Mouse (Mus musculus): ENCODE measurements around the gene Igf1r. TPM values are rescaled to one million over a fixed set of nuclear protein-coding genes. Genes with fewer than 3 reads are reported as not detected.

Igf1r gene
- polyA plus RNA-seq, 1 experiment from 2014 or later: 29.7 TPM

DNA sequence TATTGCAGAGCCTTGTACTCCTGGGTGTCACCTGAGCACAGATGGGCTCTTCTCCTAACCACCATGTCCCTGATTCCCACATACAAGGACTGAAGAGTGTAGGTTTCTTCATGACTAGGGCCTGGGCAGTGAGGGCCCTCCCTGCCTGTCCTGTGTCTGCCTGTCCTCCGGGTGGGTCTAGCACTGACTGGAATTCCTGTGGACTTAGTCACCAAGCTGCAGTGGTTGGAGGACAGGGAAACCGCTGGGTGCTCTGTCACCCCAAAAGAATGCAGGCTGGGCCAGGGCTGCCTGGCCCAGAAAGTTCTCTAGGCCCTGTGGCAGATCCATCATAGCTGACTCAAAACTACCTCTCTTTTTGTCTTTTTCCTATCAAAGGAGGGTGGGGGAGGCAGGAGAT lies 69.1 kb downstream of the Igf1r start:
- H3K4me1 ChIP-seq (ENCODE audit: control insufficient read depth, insufficient read depth, low read length): peaks cover 53% of the 10 kb centered on the region
- H3K4me3 ChIP-seq (ENCODE audit: low read length): no peak overlapping the region
- 0 out of 2 replicates have a peak overlapping the region, but pooled peaks have one; percentile 7 for H3K27ac ChIP-seq (ENCODE audit: low read depth, low read length)
- H3K27me3 ChIP-seq (ENCODE audit: control insufficient read depth, insufficient read depth, low read length): no peaks in the 10 kb centered on the region
- 44% methylated on average over 2 of the region's 2 CpGs for WGBS
- no peak overlapping the region for H3K4me2 ChIP-seq (replicated peaks; ENCODE audit: low read depth, low read length)
- ATAC-seq (ENCODE audit: low FRiP score, low TSS enrichment): peak; percentile 50; the same call in 1 of the 2 replicates
- no peak overlapping the region; the same call in 1 of the 2 replicates for H3K9ac ChIP-seq (ENCODE audit: low read depth, low read length)
- H3K9me3 ChIP-seq (ENCODE audit: control insufficient read depth, low read length): no peaks in the 10 kb centered on the region
- H3K36me3 ChIP-seq (ENCODE audit: control insufficient read depth, insufficient read depth, low read length): peaks cover 3% of the 10 kb centered on the region; the same call in 1 of the 2 replicates

DNA sequence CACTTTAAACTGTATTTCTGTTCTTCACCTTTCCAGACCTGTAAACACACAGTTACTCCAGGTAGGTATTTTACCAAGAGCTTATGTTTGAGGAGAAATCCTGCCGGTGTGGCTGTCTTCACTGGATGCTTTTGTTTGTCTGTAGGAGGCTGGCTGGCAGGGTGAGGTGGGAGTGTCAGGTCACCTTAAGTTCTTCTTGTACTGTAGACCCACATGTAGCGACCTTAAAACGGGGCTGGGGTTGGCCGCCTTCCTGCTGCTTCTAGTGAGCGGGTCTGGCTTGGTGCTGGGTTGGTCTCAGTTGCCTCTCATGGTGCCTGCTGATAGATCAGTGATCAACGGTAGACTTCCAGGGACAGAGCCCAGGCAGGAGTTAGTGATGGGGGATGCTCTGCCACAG lies 69.6 kb downstream of the Igf1r start:
- Histone ChIP-seq H3K9ac (ENCODE audit: low read depth, low read length) (no peak overlapping the region), H3K9me3 (ENCODE audit: control insufficient read depth, low read length) (no peaks in the 10 kb centered on the region), H3K36me3 (ENCODE audit: control insufficient read depth, insufficient read depth, low read length) (peaks cover 3% of the 10 kb centered on the region; the same call in 1 of the 2 replicates), H3K27ac (ENCODE audit: low read depth, low read length) (0 out of 2 replicates have a peak overlapping the region, but pooled peaks have one; percentile 7), H3K4me2 (replicated peaks; ENCODE audit: low read depth, low read length) (no peak overlapping the region), H3K4me1 (ENCODE audit: control insufficient read depth, insufficient read depth, low read length) (peaks cover 53% of the 10 kb centered on the region), H3K4me3 (ENCODE audit: low read length) (no peak overlapping the region), H3K27me3 (ENCODE audit: control insufficient read depth, insufficient read depth, low read length) (no peaks in the 10 kb centered on the region)
- 47% methylated on average over 6 of the region's 6 CpGs for WGBS
- peak; percentile 12; the same call in 1 of the 2 replicates for ATAC-seq (ENCODE audit: low FRiP score, low TSS enrichment)

- H3K27me3 ChIP-seq (ENCODE audit: control insufficient read depth, insufficient read depth, low read length): no peaks in the 10 kb centered on the region
- H3K36me3 ChIP-seq (ENCODE audit: control insufficient read depth, insufficient read depth, low read length): peaks cover 3% of the 10 kb centered on the region; the same call in 1 of the 2 replicates
- WGBS: 79% methylated on average over 4 of the region's 4 CpGs
- H3K9ac ChIP-seq (ENCODE audit: low read depth, low read length): no peak overlapping the region
- ATAC-seq (ENCODE audit: low FRiP score, low TSS enrichment): no peak
- peaks cover 54% of the 10 kb centered on the region for H3K4me1 ChIP-seq (ENCODE audit: control insufficient read depth, insufficient read depth, low read length)
- H3K9me3 ChIP-seq (ENCODE audit: control insufficient read depth, low read length): no peaks in the 10 kb centered on the region
- no peak overlapping the region for H3K27ac ChIP-seq (ENCODE audit: low read depth, low read length)
- H3K4me3 ChIP-seq (ENCODE audit: low read length): no peak overlapping the region
- no peak overlapping the region for H3K4me2 ChIP-seq (replicated peaks; ENCODE audit: low read depth, low read length)
These were observed 71.3 kb downstream of the Igf1r start for GRCm38 (mm10) chr7:68023882-68024281.

DNA sequence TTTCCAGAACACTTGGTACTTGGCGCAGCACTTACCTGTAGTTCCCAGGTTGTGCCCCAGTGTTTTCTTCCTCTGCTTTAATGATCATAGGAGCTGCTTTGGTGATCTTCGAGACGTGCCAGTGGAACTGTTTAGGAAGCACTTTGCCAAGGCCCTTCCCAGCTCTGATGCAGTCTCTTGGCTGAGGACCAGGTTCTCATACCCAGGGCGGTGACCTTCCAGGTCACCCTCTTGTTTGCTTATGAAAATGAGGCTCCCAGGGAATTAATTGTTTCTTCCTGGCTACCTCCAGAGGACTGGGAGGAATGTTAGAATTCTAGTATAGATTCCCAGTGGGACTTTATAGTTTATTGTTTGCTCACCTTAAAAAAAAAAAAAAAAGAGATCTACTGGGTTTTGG lies 72.0 kb downstream of the Igf1r start:
- Histone ChIP-seq H3K4me1 (ENCODE audit: control insufficient read depth, insufficient read depth, low read length) (peaks cover 59% of the 10 kb centered on the region), H3K9me3 (ENCODE audit: control insufficient read depth, low read length) (no peaks in the 10 kb centered on the region), H3K4me3 (ENCODE audit: low read length) (no peak overlapping the region), H3K27ac (ENCODE audit: low read depth, low read length) (no peak overlapping the region), H3K4me2 (replicated peaks; ENCODE audit: low read depth, low read length) (no peak overlapping the region), H3K36me3 (ENCODE audit: control insufficient read depth, insufficient read depth, low read length) (peaks cover under 1% of the 10 kb centered on the region; the same call in 1 of the 2 replicates), H3K27me3 (ENCODE audit: control insufficient read depth, insufficient read depth, low read length) (no peaks in the 10 kb centered on the region), H3K9ac (ENCODE audit: low read depth, low read length) (no peak overlapping the region)
- WGBS: 62% methylated on average over 4 of the region's 4 CpGs
- no peak for ATAC-seq (ENCODE audit: low FRiP score, low TSS enrichment)

DNA sequence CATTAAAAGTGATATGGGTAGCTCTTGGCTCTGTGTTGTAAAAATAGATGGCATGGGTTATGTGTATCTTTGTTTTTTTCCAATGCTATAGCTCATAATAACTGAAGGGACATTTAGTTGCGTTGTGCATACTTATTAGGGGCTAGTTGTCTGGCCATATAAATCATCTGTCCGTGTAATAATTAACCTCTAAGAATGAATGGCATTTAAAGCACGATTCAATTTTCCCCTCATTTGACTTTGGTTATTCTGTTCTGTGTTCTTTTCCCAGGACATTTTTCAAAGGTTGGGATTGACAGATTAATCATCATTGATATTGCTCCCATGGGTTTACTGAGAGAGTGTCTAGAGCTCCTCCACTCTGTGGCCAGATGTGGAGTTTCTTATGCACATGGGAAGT lies 72.8 kb downstream of the Igf1r start:
- H3K36me3 ChIP-seq (ENCODE audit: control insufficient read depth, insufficient read depth, low read length): no peaks in the 10 kb centered on the region; the same call in 1 of the 2 replicates
- no peaks in the 10 kb centered on the region for H3K27me3 ChIP-seq (ENCODE audit: control insufficient read depth, insufficient read depth, low read length)
- no peaks in the 10 kb centered on the region for H3K9me3 ChIP-seq (ENCODE audit: control insufficient read depth, low read length)
- WGBS: 34% methylated on average over 3 of the region's 3 CpGs
- ATAC-seq (ENCODE audit: low FRiP score, low TSS enrichment): no peak
- H3K27ac ChIP-seq (ENCODE audit: low read depth, low read length): no peak overlapping the region
- no peak overlapping the region for H3K9ac ChIP-seq (ENCODE audit: low read depth, low read length)
- no peak overlapping the region for H3K4me2 ChIP-seq (replicated peaks; ENCODE audit: low read depth, low read length)
- H3K4me1 ChIP-seq (ENCODE audit: control insufficient read depth, insufficient read depth, low read length): peaks cover 65% of the 10 kb centered on the region
- H3K4me3 ChIP-seq (ENCODE audit: low read length): no peak overlapping the region

DNA sequence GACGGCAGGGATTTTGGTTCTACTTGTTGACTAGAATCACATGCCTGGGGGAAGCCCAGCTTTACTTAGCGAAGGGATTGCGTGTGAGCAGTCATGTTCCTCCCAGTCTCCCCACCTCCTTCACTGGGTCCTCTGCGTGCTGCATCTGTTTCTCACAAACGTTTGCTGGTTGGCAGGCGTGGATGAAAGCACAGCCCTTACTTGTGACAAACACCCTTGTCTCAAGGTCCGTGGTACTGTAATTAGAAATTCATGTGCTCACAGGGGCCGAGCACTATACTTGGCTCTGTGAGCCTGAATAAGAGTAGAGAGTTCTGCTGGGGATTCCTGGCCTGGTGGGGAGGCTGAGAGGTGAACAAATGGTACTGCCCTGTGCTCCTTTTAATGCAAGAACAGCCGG lies 73.4 kb downstream of the Igf1r start:
- WGBS: 63% methylated on average over 9 of the region's 9 CpGs
- Histone ChIP-seq H3K36me3 (ENCODE audit: control insufficient read depth, insufficient read depth, low read length) (no peaks in the 10 kb centered on the region; the same call in 1 of the 2 replicates), H3K27ac (ENCODE audit: low read depth, low read length) (no peak overlapping the region), H3K4me3 (ENCODE audit: low read length) (no peak overlapping the region), H3K9ac (ENCODE audit: low read depth, low read length) (no peak overlapping the region), H3K9me3 (ENCODE audit: control insufficient read depth, low read length) (no peaks in the 10 kb centered on the region), H3K27me3 (ENCODE audit: control insufficient read depth, insufficient read depth, low read length) (no peaks in the 10 kb centered on the region), H3K4me2 (replicated peaks; ENCODE audit: low read depth, low read length) (no peak overlapping the region), H3K4me1 (ENCODE audit: control insufficient read depth, insufficient read depth, low read length) (peaks cover 66% of the 10 kb centered on the region)
- no peak for ATAC-seq (ENCODE audit: low FRiP score, low TSS enrichment)

DNA sequence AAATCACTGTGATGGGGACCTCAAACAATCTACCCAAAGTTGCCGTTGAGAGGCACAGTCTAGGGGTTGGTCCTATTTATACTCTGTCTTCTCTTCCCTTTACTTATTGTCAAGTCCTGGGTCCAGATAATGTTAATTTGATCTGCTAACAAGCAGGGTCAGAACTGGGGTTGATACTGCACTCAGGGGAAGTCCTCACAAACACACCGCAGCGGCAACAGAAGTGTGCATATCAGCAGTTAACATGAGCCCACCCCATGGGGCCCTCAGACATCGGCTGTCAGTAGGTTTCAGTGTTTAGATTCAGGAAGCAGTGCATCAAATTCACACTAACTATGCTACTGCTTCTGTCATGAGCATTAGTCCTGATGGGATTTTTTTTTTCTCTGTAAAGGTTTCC lies 75.5 kb downstream of the Igf1r start:
- peaks cover 54% of the 10 kb centered on the region for H3K4me1 ChIP-seq (ENCODE audit: control insufficient read depth, insufficient read depth, low read length)
- WGBS: 54% methylated on average over 4 of the region's 4 CpGs
- H3K27ac ChIP-seq (ENCODE audit: low read depth, low read length): no peak overlapping the region
- no peak overlapping the region for H3K4me3 ChIP-seq (ENCODE audit: low read length)
- no peaks in the 10 kb centered on the region; the same call in 1 of the 2 replicates for H3K36me3 ChIP-seq (ENCODE audit: control insufficient read depth, insufficient read depth, low read length)
- no peaks in the 10 kb centered on the region for H3K9me3 ChIP-seq (ENCODE audit: control insufficient read depth, low read length)
- no peak overlapping the region for H3K4me2 ChIP-seq (replicated peaks; ENCODE audit: low read depth, low read length)
- ATAC-seq (ENCODE audit: low FRiP score, low TSS enrichment): no peak
- no peak overlapping the region for H3K9ac ChIP-seq (ENCODE audit: low read depth, low read length)
- H3K27me3 ChIP-seq (ENCODE audit: control insufficient read depth, insufficient read depth, low read length): no peaks in the 10 kb centered on the region

- no peaks in the 10 kb centered on the region; the same call in 1 of the 2 replicates for H3K36me3 ChIP-seq (ENCODE audit: control insufficient read depth, insufficient read depth, low read length)
- H3K4me2 ChIP-seq (replicated peaks; ENCODE audit: low read depth, low read length): no peak overlapping the region
- H3K9ac ChIP-seq (ENCODE audit: low read depth, low read length): no peak overlapping the region
- H3K27ac ChIP-seq (ENCODE audit: low read depth, low read length): no peak overlapping the region
- ATAC-seq (ENCODE audit: low FRiP score, low TSS enrichment): 0 out of 2 replicates have a peak, but pooled peaks have one; percentile 39
- no peak overlapping the region for H3K4me3 ChIP-seq (ENCODE audit: low read length)
- H3K4me1 ChIP-seq (ENCODE audit: control insufficient read depth, insufficient read depth, low read length): peaks cover 38% of the 10 kb centered on the region
- WGBS: 41% methylated on average over 9 of the region's 9 CpGs
- H3K9me3 ChIP-seq (ENCODE audit: control insufficient read depth, low read length): no peaks in the 10 kb centered on the region
- no peaks in the 10 kb centered on the region for H3K27me3 ChIP-seq (ENCODE audit: control insufficient read depth, insufficient read depth, low read length)
These were observed 78.2 kb downstream of the Igf1r start for GRCm38 (mm10) chr7:68030846-68031245.

DNA sequence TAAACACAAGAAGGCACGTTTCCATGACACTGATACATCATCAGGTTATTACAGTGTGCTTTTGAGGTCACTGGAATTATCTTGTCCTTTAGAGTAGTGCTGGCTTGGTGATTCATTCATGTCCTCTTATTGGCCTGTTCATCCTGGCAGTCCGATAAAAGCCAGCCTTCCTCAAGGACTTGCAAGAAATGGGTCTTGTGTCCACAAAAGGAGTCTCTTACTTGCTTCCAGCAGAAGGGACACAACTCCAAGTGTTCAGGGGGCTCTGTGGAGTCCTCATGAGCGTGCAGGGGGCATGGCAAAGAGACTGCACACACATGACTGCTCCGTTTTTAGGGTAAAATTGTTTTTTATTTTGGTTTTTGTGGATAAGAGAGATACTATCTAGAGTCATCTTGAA lies 83.9 kb downstream of the Igf1r start:
- Histone ChIP-seq H3K9ac (ENCODE audit: low read depth, low read length) (no peak overlapping the region), H3K27me3 (ENCODE audit: control insufficient read depth, insufficient read depth, low read length) (no peaks in the 10 kb centered on the region), H3K4me3 (ENCODE audit: low read length) (no peak overlapping the region), H3K4me2 (replicated peaks; ENCODE audit: low read depth, low read length) (no peak overlapping the region), H3K9me3 (ENCODE audit: control insufficient read depth, low read length) (no peaks in the 10 kb centered on the region), H3K4me1 (ENCODE audit: control insufficient read depth, insufficient read depth, low read length) (peaks cover 12% of the 10 kb centered on the region), H3K36me3 (ENCODE audit: control insufficient read depth, insufficient read depth, low read length) (no peaks in the 10 kb centered on the region), H3K27ac (ENCODE audit: low read depth, low read length) (no peak overlapping the region)
- ATAC-seq (ENCODE audit: low FRiP score, low TSS enrichment): no peak
- WGBS: 83% methylated on average over 4 of the region's 4 CpGs

Data from kidney, embryonic 14.5 days (tissue).